Mouse (Mus musculus): ENCODE results near the gene Snx25.

Snx25 gene

GRCm38 (mm10) chr8:46152064-46153031 lies at the start of gene Snx25:
TSS of gene Snx25 (minus strand) at chr8:46152159.
- DNase-seq (ENCODE audit: low spot score): peak; percentile 86

GRCm38 (mm10) chr8:46197673-46198072 lies 45.7 kb upstream of the Snx25 start:
- no peak for DNase-seq (ENCODE audit: low spot score)

- no peak for DNase-seq (ENCODE audit: low spot score)
Observed at GRCm38 (mm10) chr8:46196877-46197276, 44.9 kb upstream of the Snx25 start.

- DNase-seq (ENCODE audit: low spot score): no peak
Observed at GRCm38 (mm10) chr8:46193100-46193499, 41.1 kb upstream of the Snx25 start.

- peak; percentile 30 for DNase-seq (ENCODE audit: low spot score)
Observed at GRCm38 (mm10) chr8:46185361-46185760, 33.4 kb upstream of the Snx25 start.

GRCm38 (mm10) chr8:46180136-46180535 lies 28.2 kb upstream of the Snx25 start:
- no peak for DNase-seq (ENCODE audit: low spot score)

GRCm38 (mm10) chr8:46173651-46174050 lies 21.7 kb upstream of the Snx25 start:
- no peak for DNase-seq (ENCODE audit: low spot score)

GRCm38 (mm10) chr8:46163870-46164190 lies 11.9 kb upstream of the Snx25 start:
- no peak for DNase-seq (ENCODE audit: low spot score)

GRCm38 (mm10) chr8:46162953-46163869 lies 11.3 kb upstream of the Snx25 start:
- peak; percentile 98 for DNase-seq (ENCODE audit: low spot score)

GRCm38 (mm10) chr8:46153042-46153441 lies 1.1 kb upstream of the Snx25 start:
- DNase-seq (ENCODE audit: low spot score): no peak

GRCm38 (mm10) chr8:46151202-46152062 lies 527 bp downstream of the Snx25 start, which contains the start of gene Cfap97:
TSS of gene Cfap97 (plus strand) at chr8:46151771.
- peak; percentile 49 for DNase-seq (ENCODE audit: low spot score)

GRCm38 (mm10) chr8:46149782-46150181 lies 2.2 kb downstream of the Snx25 start:
- DNase-seq (ENCODE audit: low spot score): no peak

- no peak for DNase-seq (ENCODE audit: low spot score)
Observed at GRCm38 (mm10) chr8:46149306-46149705, 2.7 kb downstream of the Snx25 start.

GRCm38 (mm10) chr8:46146173-46146572 lies 5.8 kb downstream of the Snx25 start:
- no peak for DNase-seq (ENCODE audit: low spot score)

GRCm38 (mm10) chr8:46143924-46144323 lies 8.0 kb downstream of the Snx25 start:
- no peak for DNase-seq (ENCODE audit: low spot score)

- DNase-seq (ENCODE audit: low spot score): no peak
Observed at GRCm38 (mm10) chr8:46143470-46143869, 8.5 kb downstream of the Snx25 start.

GRCm38 (mm10) chr8:46142498-46143081 lies 9.4 kb downstream of the Snx25 start:
- no peak for DNase-seq (ENCODE audit: low spot score)

- no peak for DNase-seq (ENCODE audit: low spot score)
Observed at GRCm38 (mm10) chr8:46141688-46142087, 10.3 kb downstream of the Snx25 start.

- no peak for DNase-seq (ENCODE audit: low spot score)
Observed at GRCm38 (mm10) chr8:46140376-46141120, 11.4 kb downstream of the Snx25 start.

- no peak for DNase-seq (ENCODE audit: low spot score)
Observed at GRCm38 (mm10) chr8:46137843-46138596, 13.9 kb downstream of the Snx25 start.
